Mouse (Mus musculus) erythroblast, adult 5-6 weeks (primary cell): Measurements from ENCODE around the gene Kank1. TPM values are rescaled to one million over a fixed set of nuclear protein-coding genes. Genes with fewer than 3 reads are reported as not detected.

ENCODE experiments used
- ATAC-seq: replicated peaks from 2 replicates; pipeline ENCODE4 v1.8.0; 2016; ENCODE audit warnings: moderate number of reproducible peaks, mild to moderate bottlenecking, moderate TSS enrichment, inconsistent platforms; ENCODE audit not compliant: poor library complexity, low FRiP score, severe bottlenecking
- total RNA-seq, 2 experiments: library from RNA; stranded (forward) in 1 of 2; stranded (reverse) in 1 of 2; fragments of 150-400 nt in 1 of 2; fragments of 200-764, 138-1000 nt in 1 of 2; gene quantifications; 2 replicates each; pipeline versions ENCODE4 v1.2.3 to v1.2.4; 2015 to 2017; ENCODE audit warnings: low replicate concordance in 2 of 2

The Kank1 gene
- total RNA-seq (2015; ENCODE audit: low replicate concordance) (3.1 TPM in 1 of 2 replicates, not detected in the other), total RNA-seq (2017; ENCODE audit: low replicate concordance) (0.14 TPM in 1 of 2 replicates, not detected in the other)

GRCm38 (mm10) chr19:25236596-25237491 lies at the start of gene Kank1:
Kank1 (plus strand) TSS chr19:25236975.
- no peak for ATAC-seq

- no peak for ATAC-seq
Measured at GRCm38 (mm10) chr19:25187681-25188080, 49.1 kb upstream of the Kank1 start.

- no peak for ATAC-seq
Measured at GRCm38 (mm10) chr19:25193751-25194150, 43.0 kb upstream of the Kank1 start.

GRCm38 (mm10) chr19:25200081-25200860 lies 36.5 kb upstream of the Kank1 start:
- no peak for ATAC-seq

- no peak for ATAC-seq
Measured at GRCm38 (mm10) chr19:25203077-25203476, 33.7 kb upstream of the Kank1 start.

- ATAC-seq: no peak
Measured at GRCm38 (mm10) chr19:25206969-25207368, 29.8 kb upstream of the Kank1 start.

- ATAC-seq: no peak
Measured at GRCm38 (mm10) chr19:25207731-25208361, 28.9 kb upstream of the Kank1 start.

GRCm38 (mm10) chr19:25208596-25209110 lies 28.1 kb upstream of the Kank1 start:
- ATAC-seq: no peak

- ATAC-seq: no peak
Measured at GRCm38 (mm10) chr19:25220611-25221010, 16.2 kb upstream of the Kank1 start.

GRCm38 (mm10) chr19:25221964-25222640 lies 14.7 kb upstream of the Kank1 start:
- no peak for ATAC-seq

- ATAC-seq: no peak
Measured at GRCm38 (mm10) chr19:25230058-25230974, 6.5 kb upstream of the Kank1 start.

GRCm38 (mm10) chr19:25230975-25231334 lies 5.8 kb upstream of the Kank1 start:
- no peak for ATAC-seq

- ATAC-seq: no peak
Measured at GRCm38 (mm10) chr19:25232032-25232431, 4.7 kb upstream of the Kank1 start.

GRCm38 (mm10) chr19:25237492-25238040 lies 791 bp downstream of the Kank1 start:
- ATAC-seq: no peak

- no peak for ATAC-seq
Measured at GRCm38 (mm10) chr19:25238121-25238520, 1.3 kb downstream of the Kank1 start.

- ATAC-seq: no peak
Measured at GRCm38 (mm10) chr19:25243566-25243965, 6.8 kb downstream of the Kank1 start.

- no peak for ATAC-seq
Measured at GRCm38 (mm10) chr19:25246062-25246461, 9.3 kb downstream of the Kank1 start.

GRCm38 (mm10) chr19:25247858-25248552 lies 11.2 kb downstream of the Kank1 start:
- ATAC-seq: no peak
